Mouse (Mus musculus): ENCODE measurements around the gene Nob1. TPM values are rescaled to one million over a fixed set of nuclear protein-coding genes. Genes with fewer than 3 reads are reported as not detected.

Gene Nob1
- polyA plus RNA-seq, 1 experiment from 2014 or later: 47.5 TPM

GRCm38 (mm10) chr8:107386642-107387041 is 38.2 kb downstream of the Nob1 start:
- Histone ChIP-seq H3K27ac (no peak overlapping the region), H3K4me2 (ENCODE audit: low read length) (no peak overlapping the region), H3K27me3 (ENCODE audit: insufficient read depth, low read length) (no peaks in the 10 kb centered on the region), H3K4me3 (replicated peaks; ENCODE audit: low read depth, low read length) (no peak overlapping the region), H3K9ac (ENCODE audit: low read depth, low read length) (no peak overlapping the region), H3K4me1 (replicated peaks; ENCODE audit: insufficient read depth, low read length) (no peaks in the 10 kb centered on the region), H3K36me3 (ENCODE audit: insufficient read depth, low read length) (no peaks in the 10 kb centered on the region), H3K9me3 (replicated peaks; ENCODE audit: low read length) (no peaks in the 10 kb centered on the region)
- TF ChIP-seq CTCF (IDR thresholded peaks at IDR 0.05; ENCODE audit: low read depth): peak; percentile 84
- WGBS: 25% methylated on average over 3 of the region's 3 CpGs
- ATAC-seq (replicated peaks; ENCODE audit: low FRiP score, low read depth): no peak
- peak; percentile 87 for DNase-seq (ENCODE audit: low spot score)

GRCm38 (mm10) chr8:107386171-107386570 is 38.7 kb downstream of the Nob1 start:
- no peak for DNase-seq (ENCODE audit: low spot score)
- H3K27me3 ChIP-seq (ENCODE audit: insufficient read depth, low read length): no peaks in the 10 kb centered on the region
- TF ChIP-seq CTCF (IDR thresholded peaks at IDR 0.05; ENCODE audit: low read depth): no peak
- H3K4me3 ChIP-seq (replicated peaks; ENCODE audit: low read depth, low read length): no peak overlapping the region
- no peaks in the 10 kb centered on the region for H3K36me3 ChIP-seq (ENCODE audit: insufficient read depth, low read length)
- no peak overlapping the region for H3K27ac ChIP-seq
- ATAC-seq (replicated peaks; ENCODE audit: low FRiP score, low read depth): no peak
- no peak overlapping the region for H3K9ac ChIP-seq (ENCODE audit: low read depth, low read length)
- H3K4me1 ChIP-seq (replicated peaks; ENCODE audit: insufficient read depth, low read length): no peaks in the 10 kb centered on the region
- WGBS: 30% methylated on average over 5 of the region's 5 CpGs
- no peak overlapping the region for H3K4me2 ChIP-seq (ENCODE audit: low read length)
- H3K9me3 ChIP-seq (replicated peaks; ENCODE audit: low read length): no peaks in the 10 kb centered on the region

DNA sequence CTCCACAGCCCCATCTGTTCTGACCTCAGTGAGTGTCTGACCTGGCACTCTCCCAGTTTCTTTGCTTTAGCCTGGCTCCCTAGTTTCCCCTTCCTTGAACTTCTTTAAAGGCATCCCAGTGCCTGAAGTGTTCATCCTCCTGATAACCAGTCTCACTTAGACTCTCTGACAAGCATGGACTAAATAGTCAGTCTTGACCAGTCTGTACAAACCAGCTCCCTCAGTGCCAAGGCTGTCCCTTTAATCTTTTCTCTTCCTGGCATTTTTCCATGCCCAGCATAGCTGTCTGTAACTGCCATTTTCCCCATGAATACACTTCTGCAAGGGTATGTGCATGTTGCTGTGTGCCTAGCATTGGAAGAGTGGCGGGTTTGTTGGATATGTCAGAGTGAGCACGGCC is 39.8 kb downstream of the Nob1 start:
- no peak for TF ChIP-seq CTCF (IDR thresholded peaks at IDR 0.05; ENCODE audit: low read depth)
- DNase-seq (ENCODE audit: low spot score) (no peak), ATAC-seq (replicated peaks; ENCODE audit: low FRiP score, low read depth) (no peak)

GRCm38 (mm10) chr8:107384651-107385050 is 40.2 kb downstream of the Nob1 start:
- TF ChIP-seq CTCF (IDR thresholded peaks at IDR 0.05; ENCODE audit: low read depth): no peak
- H3K9ac ChIP-seq (ENCODE audit: low read depth, low read length): no peak overlapping the region
- WGBS: 36% methylated on average over 5 of the region's 5 CpGs
- DNase-seq (ENCODE audit: low spot score) (no peak), ATAC-seq (replicated peaks; ENCODE audit: low FRiP score, low read depth) (no peak)
- no peaks in the 10 kb centered on the region for H3K27me3 ChIP-seq (ENCODE audit: insufficient read depth, low read length)
- H3K36me3 ChIP-seq (ENCODE audit: insufficient read depth, low read length): 0 out of 2 replicates have a peak, but pooled peaks cover 8% of the 10 kb centered on the region
- no peak overlapping the region for H3K4me3 ChIP-seq (replicated peaks; ENCODE audit: low read depth, low read length)
- H3K4me1 ChIP-seq (replicated peaks; ENCODE audit: insufficient read depth, low read length): no peaks in the 10 kb centered on the region
- H3K4me2 ChIP-seq (ENCODE audit: low read length): no peak overlapping the region
- H3K9me3 ChIP-seq (replicated peaks; ENCODE audit: low read length): no peaks in the 10 kb centered on the region
- no peak overlapping the region for H3K27ac ChIP-seq

More for the DNA sequence above, 39.8 kb downstream of the Nob1 start:
- 0 out of 2 replicates have a peak, but pooled peaks cover 6% of the 10 kb centered on the region for H3K36me3 ChIP-seq (ENCODE audit: insufficient read depth, low read length)
- H3K4me2 ChIP-seq (ENCODE audit: low read length): no peak overlapping the region
- H3K9ac ChIP-seq (ENCODE audit: low read depth, low read length): no peak overlapping the region
- no peak overlapping the region for H3K4me3 ChIP-seq (replicated peaks; ENCODE audit: low read depth, low read length)
- no peaks in the 10 kb centered on the region for H3K27me3 ChIP-seq (ENCODE audit: insufficient read depth, low read length)
- no peaks in the 10 kb centered on the region for H3K4me1 ChIP-seq (replicated peaks; ENCODE audit: insufficient read depth, low read length)
- no peaks in the 10 kb centered on the region for H3K9me3 ChIP-seq (replicated peaks; ENCODE audit: low read length)
- 62% methylated on average over 2 of the region's 2 CpGs for WGBS
- no peak overlapping the region for H3K27ac ChIP-seq

GRCm38 (mm10) chr8:107382898-107383297 is 42.0 kb downstream of the Nob1 start:
- Histone ChIP-seq H3K9ac (ENCODE audit: low read depth, low read length) (no peak overlapping the region), H3K9me3 (replicated peaks; ENCODE audit: low read length) (no peaks in the 10 kb centered on the region), H3K27me3 (ENCODE audit: insufficient read depth, low read length) (no peaks in the 10 kb centered on the region), H3K36me3 (ENCODE audit: insufficient read depth, low read length) (peaks cover 17% of the 10 kb centered on the region; the same call in 1 of the 2 replicates), H3K4me2 (ENCODE audit: low read length) (no peak overlapping the region), H3K4me1 (replicated peaks; ENCODE audit: insufficient read depth, low read length) (no peaks in the 10 kb centered on the region), H3K4me3 (replicated peaks; ENCODE audit: low read depth, low read length) (no peak overlapping the region), H3K27ac (no peak overlapping the region)
- WGBS: 69% methylated on average over 4 of the region's 4 CpGs
- no peak for TF ChIP-seq CTCF (IDR thresholded peaks at IDR 0.05; ENCODE audit: low read depth)
- ATAC-seq (replicated peaks; ENCODE audit: low FRiP score, low read depth) (no peak), DNase-seq (ENCODE audit: low spot score) (no peak)

DNA sequence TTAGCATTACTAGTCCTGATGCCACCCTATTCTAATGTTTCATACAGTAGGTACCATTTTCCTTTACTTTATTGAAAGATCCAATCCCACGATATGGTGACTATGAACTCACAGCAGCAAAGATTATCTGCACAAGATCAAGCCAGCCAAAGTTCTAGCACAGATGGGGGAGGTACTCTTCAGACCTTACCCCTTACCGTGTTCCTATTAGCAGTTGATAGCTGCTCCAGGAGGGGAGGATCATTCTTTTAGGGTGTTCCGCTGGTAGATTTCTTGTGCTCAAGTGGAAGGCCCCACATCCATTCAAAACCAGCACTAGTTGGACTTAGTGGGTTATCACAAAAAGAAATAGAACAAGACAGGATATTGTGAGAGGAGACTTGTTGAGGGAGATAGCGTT is 43.2 kb downstream of the Nob1 start:
- ATAC-seq (replicated peaks; ENCODE audit: low FRiP score, low read depth): no peak
- no peak overlapping the region for H3K4me2 ChIP-seq (ENCODE audit: low read length)
- no peak for TF ChIP-seq CTCF (IDR thresholded peaks at IDR 0.05; ENCODE audit: low read depth)
- no peak for DNase-seq (ENCODE audit: low spot score)
- 91% methylated on average over 4 of the region's 4 CpGs for WGBS
- H3K27me3 ChIP-seq (ENCODE audit: insufficient read depth, low read length): no peaks in the 10 kb centered on the region
- H3K36me3 ChIP-seq (ENCODE audit: insufficient read depth, low read length): peaks cover 19% of the 10 kb centered on the region; the same call in 1 of the 2 replicates
- no peaks in the 10 kb centered on the region for H3K9me3 ChIP-seq (replicated peaks; ENCODE audit: low read length)
- H3K4me1 ChIP-seq (replicated peaks; ENCODE audit: insufficient read depth, low read length): no peaks in the 10 kb centered on the region
- H3K27ac ChIP-seq: no peak overlapping the region
- H3K9ac ChIP-seq (ENCODE audit: low read depth, low read length): no peak overlapping the region
- no peak overlapping the region for H3K4me3 ChIP-seq (replicated peaks; ENCODE audit: low read depth, low read length)

GRCm38 (mm10) chr8:107380734-107381133 is 44.1 kb downstream of the Nob1 start:
- Histone ChIP-seq H3K27me3 (ENCODE audit: insufficient read depth, low read length) (no peaks in the 10 kb centered on the region), H3K4me3 (replicated peaks; ENCODE audit: low read depth, low read length) (no peak overlapping the region), H3K4me1 (replicated peaks; ENCODE audit: insufficient read depth, low read length) (no peaks in the 10 kb centered on the region), H3K27ac (no peak overlapping the region), H3K9ac (ENCODE audit: low read depth, low read length) (no peak overlapping the region), H3K9me3 (replicated peaks; ENCODE audit: low read length) (no peaks in the 10 kb centered on the region), H3K36me3 (ENCODE audit: insufficient read depth, low read length) (peaks cover 20% of the 10 kb centered on the region), H3K4me2 (ENCODE audit: low read length) (no peak overlapping the region)
- no peak for TF ChIP-seq CTCF (IDR thresholded peaks at IDR 0.05; ENCODE audit: low read depth)
- 93% methylated on average over 8 of the region's 8 CpGs for WGBS
- DNase-seq (ENCODE audit: low spot score) (no peak), ATAC-seq (replicated peaks; ENCODE audit: low FRiP score, low read depth) (no peak)
